Mouse (Mus musculus) embryonic fibroblast, embryonic 13.5 days (primary cell): ENCODE measurements around the gene Ndufb2. TPM values are rescaled to one million over a fixed set of nuclear protein-coding genes. Genes with fewer than 3 reads are reported as not detected.

Experiments
- H3K27ac ChIP-seq: 2 replicates; pipeline ENCODE4 v1.5.1; 2012; ENCODE audit warnings: low read length, control low read depth, inconsistent platforms; ENCODE audit not compliant: insufficient read depth
- H3K4me1 ChIP-seq: 2 replicates; pipeline ENCODE4 v1.6.1; 2011; ENCODE audit warnings: low read length; ENCODE audit not compliant: control insufficient read depth, insufficient read depth
- H3K4me3 ChIP-seq: 2 replicates; pipeline ENCODE4 v1.5.1; 2011; ENCODE audit warnings: mild to moderate bottlenecking, control low read depth, low read length; ENCODE audit not compliant: insufficient read depth
- CTCF ChIP-seq: IDR thresholded peaks from 2 replicates; pipeline ENCODE4 v1.5.1; 2011; ENCODE audit warnings: mild to moderate bottlenecking, control low read depth, low read length, moderate library complexity, borderline replicate concordance; ENCODE audit not compliant: insufficient read depth
- POLR2A ChIP-seq: IDR thresholded peaks from 2 replicates; pipeline ENCODE4 v1.6.1; 2011; ENCODE audit warnings: low read depth, mild to moderate bottlenecking, control low read depth, low read length, moderate library complexity
- polyA plus RNA-seq: library from polyadenylated mRNA; stranded (reverse); fragments of >200 nt; gene quantifications from 2 replicates; pipeline ENCODE4 v1.2.4, GENCODE M21; 2011; ENCODE audit warnings: low read depth; ENCODE audit not compliant: missing spikeins, insufficient read length

The Ndufb2 gene
- polyA plus RNA-seq, 1 experiment = 84.9 TPM

- Histone ChIP-seq H3K27ac (peak overlapping the region; percentile 65), H3K4me1 (peaks cover 12% of the 10 kb centered on the region; the same call in 1 of the 2 replicates), H3K4me3 (peak overlapping the region; percentile 94)
- no peak for TF ChIP-seq CTCF
- no peak for TF ChIP-seq POLR2A
These were observed 35.3 kb upstream of the Ndufb2 start for GRCm38 (mm10) chr6:39556900-39557659.

DNA sequence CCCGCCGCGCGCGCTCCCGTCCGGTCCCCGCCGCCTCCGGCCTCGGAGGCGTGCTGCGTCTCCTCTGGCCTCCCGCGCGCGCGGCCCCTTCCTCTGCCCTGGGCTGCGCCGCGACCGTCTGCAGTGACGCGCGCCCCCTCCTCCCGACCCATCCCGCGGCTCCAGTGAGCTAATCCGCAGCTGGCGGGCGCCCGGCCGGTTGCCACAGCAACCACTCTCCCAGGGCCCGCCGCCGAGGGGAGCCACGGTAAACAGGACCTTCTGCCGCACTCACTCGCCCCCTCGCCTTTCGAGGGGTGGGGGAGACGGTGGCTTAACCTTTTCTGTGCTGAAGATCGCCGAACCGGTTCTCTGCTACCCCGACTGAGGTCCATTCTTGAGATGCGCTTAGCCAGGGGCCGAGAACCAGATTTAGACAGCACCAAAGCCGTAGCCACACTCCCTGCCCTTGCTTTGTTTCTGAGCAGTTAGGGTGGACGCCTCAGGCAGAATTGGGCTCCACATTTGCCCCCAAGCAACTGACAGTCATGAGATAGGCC is 34.6 kb upstream of the Ndufb2 start, which contains the start of gene Dennd2a:
Gene Dennd2a, minus strand, starts transcription at position 145 of the 539 bp plus-strand sequence.
- Histone ChIP-seq H3K4me1 (peaks cover 8% of the 10 kb centered on the region; the same call in 1 of the 2 replicates), H3K4me3 (peak within 1 kb of the TSS; percentile 94), H3K27ac (peak within 1 kb of the TSS; percentile 65)
- peak; percentile 54; the same call in 1 of the 2 replicates for TF ChIP-seq POLR2A
- no peak for TF ChIP-seq CTCF

- no peak overlapping the region for H3K4me3 ChIP-seq
- H3K4me1 ChIP-seq = peaks cover 8% of the 10 kb centered on the region; the same call in 1 of the 2 replicates
- TF ChIP-seq POLR2A = no peak
- peak overlapping the region; percentile 53; the same call in 1 of the 2 replicates for H3K27ac ChIP-seq
These were observed 33.0 kb upstream of the Ndufb2 start for GRCm38 (mm10) chr6:39559276-39559939.

- TF ChIP-seq POLR2A (no peak), CTCF (no peak)
- Histone ChIP-seq H3K27ac (no peak overlapping the region), H3K4me1 (peaks cover 8% of the 10 kb centered on the region; the same call in 1 of the 2 replicates), H3K4me3 (no peak overlapping the region)
These were observed 30.0 kb upstream of the Ndufb2 start for GRCm38 (mm10) chr6:39562166-39563015.

- H3K4me1 ChIP-seq = no peaks in the 10 kb centered on the region
- H3K4me3 ChIP-seq = no peak overlapping the region
- TF ChIP-seq POLR2A (no peak), CTCF (no peak)
These were observed 24.8 kb upstream of the Ndufb2 start for GRCm38 (mm10) chr6:39567528-39567927.

GRCm38 (mm10) chr6:39570426-39570825 is 21.9 kb upstream of the Ndufb2 start:
- no peak overlapping the region for H3K27ac ChIP-seq
- H3K4me3 ChIP-seq = no peak overlapping the region
- TF ChIP-seq POLR2A = no peak
- H3K4me1 ChIP-seq = peaks cover 5% of the 10 kb centered on the region; the same call in 1 of the 2 replicates

More at GRCm38 (mm10) chr6:39567528-39567927, 24.8 kb upstream of the Ndufb2 start:
- no peak overlapping the region for H3K27ac ChIP-seq

DNA sequence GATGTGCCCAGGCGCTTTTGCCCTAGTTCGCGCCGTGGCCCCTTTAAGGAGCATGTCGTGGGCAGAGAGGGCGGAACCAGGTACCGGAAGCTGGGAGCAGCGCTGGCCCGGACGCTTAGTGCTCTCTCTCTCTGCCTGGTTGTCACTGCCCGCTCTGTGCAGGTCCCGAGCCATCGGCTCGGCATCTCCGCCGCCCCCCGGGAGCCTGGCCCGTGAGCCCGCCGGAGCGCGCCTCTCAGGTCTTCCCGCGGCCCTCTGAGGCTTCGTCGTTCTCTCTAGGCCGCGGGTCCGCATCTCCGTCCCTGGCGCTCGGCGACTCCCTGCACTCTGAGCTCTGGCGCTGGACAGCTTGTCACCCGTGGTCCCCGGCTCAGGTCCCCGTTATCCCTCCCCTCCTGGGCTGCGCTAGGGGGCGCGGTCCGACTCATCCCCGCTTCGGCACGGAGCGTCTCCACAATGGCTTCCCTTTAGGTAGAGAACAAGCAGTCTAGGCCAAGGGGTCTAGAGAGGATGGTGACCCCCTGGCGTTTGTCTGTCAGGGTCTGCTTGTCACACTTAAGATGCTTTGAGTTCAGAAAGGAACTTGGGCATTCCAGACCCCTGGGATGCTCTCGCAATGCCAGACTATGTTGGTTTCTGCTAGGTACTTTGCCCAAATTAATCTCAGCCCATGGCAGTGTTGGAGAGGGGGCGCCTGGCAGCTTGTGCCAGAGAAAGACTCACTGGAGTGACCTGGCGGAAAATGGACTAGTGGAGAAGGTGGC is 18.4 kb upstream of the Ndufb2 start, which contains the start of gene Adck2:
Gene Adck2, plus strand, starts transcription at position 83 of the 764 bp plus-strand sequence.
- peak within 1 kb of the TSS; percentile 79 for H3K4me3 ChIP-seq
- peak; percentile 84 for TF ChIP-seq POLR2A
- TF ChIP-seq CTCF = peak; percentile 30; the same call in 1 of the 2 replicates

GRCm38 (mm10) chr6:39574555-39574869 is 17.9 kb upstream of the Ndufb2 start:
- Histone ChIP-seq H3K4me1 (peaks cover 5% of the 10 kb centered on the region; the same call in 1 of the 2 replicates), H3K27ac (no peak overlapping the region), H3K4me3 (peak overlapping the region; percentile 79)
- TF ChIP-seq CTCF (no peak), POLR2A (no peak)

More for the DNA sequence above, 18.4 kb upstream of the Ndufb2 start, which contains the start of gene Adck2:
- Histone ChIP-seq H3K4me1 (peaks cover 5% of the 10 kb centered on the region; the same call in 1 of the 2 replicates), H3K27ac (peak within 1 kb of the TSS; percentile 77)
